Mouse (Mus musculus) kidney, adult 11 months (tissue): ENCODE results near the gene Frmd4a.

Experiments
- DNase-seq: peaks from one replicate; pipeline ENCODE4 v3.0.0; 2022

The Frmd4a gene

GRCm38 (mm10) chr2:4562373-4562772, 544.9 kb downstream of the Frmd4a start:
- no peak for DNase-seq

GRCm38 (mm10) chr2:4562826-4563225, 545.3 kb downstream of the Frmd4a start:
- DNase-seq: no peak

GRCm38 (mm10) chr2:4563322-4563721, 545.8 kb downstream of the Frmd4a start:
- no peak for DNase-seq

GRCm38 (mm10) chr2:4566260-4566955, 548.9 kb downstream of the Frmd4a start:
- no peak for DNase-seq

- DNase-seq: no peak
Observed at GRCm38 (mm10) chr2:4566956-4567680, 549.6 kb downstream of the Frmd4a start.

- no peak for DNase-seq
Observed at GRCm38 (mm10) chr2:4568967-4569366, 551.5 kb downstream of the Frmd4a start.

GRCm38 (mm10) chr2:4570186-4570861, 552.8 kb downstream of the Frmd4a start:
- DNase-seq: peak; percentile 78

- no peak for DNase-seq
Observed at GRCm38 (mm10) chr2:4572498-4573263, 555.2 kb downstream of the Frmd4a start.

GRCm38 (mm10) chr2:4573386-4573785, 555.9 kb downstream of the Frmd4a start:
- DNase-seq: no peak

- no peak for DNase-seq
Observed at GRCm38 (mm10) chr2:4574251-4574650, 556.7 kb downstream of the Frmd4a start.

- no peak for DNase-seq
Observed at GRCm38 (mm10) chr2:4575163-4575562, 557.6 kb downstream of the Frmd4a start.

GRCm38 (mm10) chr2:4575975-4576374, 558.5 kb downstream of the Frmd4a start:
- no peak for DNase-seq

- DNase-seq: no peak
Observed at GRCm38 (mm10) chr2:4578291-4578690, 560.8 kb downstream of the Frmd4a start.

GRCm38 (mm10) chr2:4579357-4580068, 562.0 kb downstream of the Frmd4a start:
- DNase-seq: no peak

GRCm38 (mm10) chr2:4580666-4581065, 563.1 kb downstream of the Frmd4a start:
- no peak for DNase-seq

GRCm38 (mm10) chr2:4582930-4583329, 565.4 kb downstream of the Frmd4a start:
- DNase-seq: no peak

GRCm38 (mm10) chr2:4584252-4584651, 566.7 kb downstream of the Frmd4a start:
- DNase-seq: no peak

- peak; percentile 37 for DNase-seq
Observed at GRCm38 (mm10) chr2:4586245-4586644, 568.7 kb downstream of the Frmd4a start.

GRCm38 (mm10) chr2:4587685-4588409, 570.3 kb downstream of the Frmd4a start:
- DNase-seq: no peak

GRCm38 (mm10) chr2:4591647-4592046, 574.1 kb downstream of the Frmd4a start:
- no peak for DNase-seq

GRCm38 (mm10) chr2:4592666-4593065, 575.1 kb downstream of the Frmd4a start:
- DNase-seq: no peak

GRCm38 (mm10) chr2:4593433-4593832, 575.9 kb downstream of the Frmd4a start:
- peak; percentile 75 for DNase-seq
